Mouse (Mus musculus) lung, postnatal 0 days (tissue): Measurements from ENCODE around the gene Plekha4. TPM values are rescaled to one million over a fixed set of nuclear protein-coding genes. Genes with fewer than 3 reads are reported as not detected.
A peak's percentile ranks its signal among the peaks of the same experiment; 100 is the strongest.
"Not testable (repeated sequence)": the region's sequence is repeated elsewhere in the genome, so short reads cannot be mapped to it uniquely, and the experiment has no call there.

Experiments used
- ATAC-seq: fragments of 200-750 bp; cut with Nextera tagmentation; 2 replicates; pipeline ENCODE4 v1.8.0; 2017; ENCODE audit warnings: moderate library complexity
- DNase-seq: peaks from one replicate; pipeline ENCODE4 v3.0.0-alpha.2; 2016; ENCODE audit warnings: low spot score
- H3K27ac ChIP-seq: fragments of 300-500 bp; sonication (generic); 2 replicates; pipeline ENCODE4 v1.5.1; 2014; ENCODE audit warnings: antibody characterized with exemption, mild to moderate bottlenecking, low read length, mixed read lengths
- H3K27me3 ChIP-seq: fragments of 300-500 bp; sonication (generic); replicated peaks from 2 replicates; pipeline ENCODE4 v1.6.1; 2014; ENCODE audit warnings: low read length, mixed read lengths; ENCODE audit not compliant: insufficient read depth
- H3K36me3 ChIP-seq: fragments of 300-500 bp; sonication (generic); 2 replicates; pipeline ENCODE4 v1.6.1; 2014; ENCODE audit warnings: low read length, mixed read lengths; ENCODE audit not compliant: insufficient read depth
- H3K4me1 ChIP-seq: fragments of 300-500 bp; sonication (generic); 2 replicates; pipeline ENCODE4 v1.6.1; 2014; ENCODE audit warnings: antibody characterized with exemption, low read depth, low read length, mixed read lengths; ENCODE audit not compliant: insufficient read depth
- H3K4me2 ChIP-seq: fragments of 300-500 bp; sonication (generic); replicated peaks from 2 replicates; pipeline ENCODE4 v1.6.1; 2014; ENCODE audit warnings: low read depth, mild to moderate bottlenecking, low read length, moderate library complexity, mixed read lengths
- H3K4me3 ChIP-seq: fragments of 300-500 bp; sonication (generic); 2 replicates; pipeline ENCODE4 v1.5.1; 2014; ENCODE audit warnings: low read depth, low read length
- H3K9ac ChIP-seq: fragments of 300-500 bp; sonication (generic); replicated peaks from 2 replicates; pipeline ENCODE4 v1.6.1; 2014; ENCODE audit warnings: low read depth, mild to moderate bottlenecking
- H3K9me3 ChIP-seq: fragments of 300-500 bp; sonication (generic); 2 replicates; pipeline ENCODE4 v1.6.1; 2016; ENCODE audit warnings: low read length, mixed read lengths
- CTCF ChIP-seq: IDR thresholded peaks from 2 replicates; pipeline ENCODE4 v1.5.1; 2016; ENCODE audit warnings: antibody characterized with exemption, mild to moderate bottlenecking
- EP300 ChIP-seq: IDR thresholded peaks from 2 replicates; pipeline ENCODE4 v1.6.1; 2016; ENCODE audit warnings: antibody characterized with exemption, mild to moderate bottlenecking, control low read depth
- WGBS: fragments of 180-500 bp; shearing (Covaris S2); extraction: QIAGEN DNeasy Blood & Tissue Kit; methylation state at CpG from one replicate; pipeline ENCODE4 v1.1.7; 2014; 5-methylcytosine and 5-hydroxymethylcytosine counted together
- polyA plus RNA-seq: library from polyadenylated mRNA; unstranded; fragments of >200 nt; fragmentation: Nextera tagmentation; extraction: Ambion mirVana; gene quantifications from 2 replicates; pipeline ENCODE4 v1.2.1, GENCODE M21; 2015

The Plekha4 gene
- polyA plus RNA-seq, 1 experiment from 2014 or later, result 2.1 TPM

- DNase-seq, result no peak
- H3K9ac ChIP-seq, result no peak overlapping the region
- H3K27me3 ChIP-seq, result no peaks in the 10 kb centered on the region
- no peak for TF ChIP-seq CTCF
- no peak for TF ChIP-seq EP300
- WGBS, result 83% methylated on average over 1 of the region's 1 CpGs
- no peak overlapping the region for H3K4me3 ChIP-seq
- ATAC-seq, result no peak
- H3K36me3 ChIP-seq, result no peaks in the 10 kb centered on the region
- no peak overlapping the region for H3K27ac ChIP-seq
- no peaks in the 10 kb centered on the region for H3K9me3 ChIP-seq
- H3K4me2 ChIP-seq, result no peak overlapping the region
- no peaks in the 10 kb centered on the region for H3K4me1 ChIP-seq
Measured at GRCm38 (mm10) chr7:45482166-45482565, 44.0 kb upstream of the Plekha4 start.

GRCm38 (mm10) chr7:45484985-45485384 is 41.1 kb upstream of the Plekha4 start:
- not testable (repeated sequence) for H3K4me1 ChIP-seq, H3K9me3 ChIP-seq, H3K9ac ChIP-seq, H3K36me3 ChIP-seq, H3K27me3 ChIP-seq, H3K4me2 ChIP-seq, DNase-seq, ATAC-seq, H3K4me3 ChIP-seq, H3K27ac ChIP-seq
- 95% methylated on average over 5 of the region's 5 CpGs for WGBS

DNA sequence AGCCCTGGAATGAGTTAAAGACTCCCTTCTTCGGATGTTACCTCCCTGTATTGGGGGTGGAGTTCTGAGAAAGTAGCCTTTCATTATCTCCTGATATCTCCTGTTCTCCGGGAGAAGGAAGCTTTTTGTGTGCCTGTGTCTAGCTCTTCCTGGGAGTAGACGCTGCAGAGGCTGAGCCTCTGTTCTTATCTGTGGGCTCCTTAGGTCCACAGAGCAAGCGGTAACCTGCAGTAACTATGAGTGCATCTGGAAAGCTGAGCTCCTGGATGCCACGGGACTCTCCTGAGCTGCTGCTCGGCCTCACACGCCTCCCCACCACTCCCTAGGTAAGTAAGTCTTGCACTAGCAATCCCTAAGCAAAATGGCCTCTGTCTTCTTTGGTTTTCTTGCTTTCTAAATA is 40.0 kb upstream of the Plekha4 start:
- H3K9ac ChIP-seq, result no peak overlapping the region
- no peaks in the 10 kb centered on the region for H3K27me3 ChIP-seq
- no peak overlapping the region for H3K4me2 ChIP-seq
- H3K9me3 ChIP-seq, result no peaks in the 10 kb centered on the region
- H3K4me3 ChIP-seq, result no peak overlapping the region
- WGBS, result 62% methylated on average over 7 of the region's 7 CpGs
- TF ChIP-seq CTCF, result no peak
- TF ChIP-seq EP300, result no peak
- DNase-seq, result no peak
- H3K36me3 ChIP-seq, result no peaks in the 10 kb centered on the region
- ATAC-seq, result no peak
- no peak overlapping the region for H3K27ac ChIP-seq
- H3K4me1 ChIP-seq, result peaks cover 3% of the 10 kb centered on the region; the same call in 1 of the 2 replicates

DNA sequence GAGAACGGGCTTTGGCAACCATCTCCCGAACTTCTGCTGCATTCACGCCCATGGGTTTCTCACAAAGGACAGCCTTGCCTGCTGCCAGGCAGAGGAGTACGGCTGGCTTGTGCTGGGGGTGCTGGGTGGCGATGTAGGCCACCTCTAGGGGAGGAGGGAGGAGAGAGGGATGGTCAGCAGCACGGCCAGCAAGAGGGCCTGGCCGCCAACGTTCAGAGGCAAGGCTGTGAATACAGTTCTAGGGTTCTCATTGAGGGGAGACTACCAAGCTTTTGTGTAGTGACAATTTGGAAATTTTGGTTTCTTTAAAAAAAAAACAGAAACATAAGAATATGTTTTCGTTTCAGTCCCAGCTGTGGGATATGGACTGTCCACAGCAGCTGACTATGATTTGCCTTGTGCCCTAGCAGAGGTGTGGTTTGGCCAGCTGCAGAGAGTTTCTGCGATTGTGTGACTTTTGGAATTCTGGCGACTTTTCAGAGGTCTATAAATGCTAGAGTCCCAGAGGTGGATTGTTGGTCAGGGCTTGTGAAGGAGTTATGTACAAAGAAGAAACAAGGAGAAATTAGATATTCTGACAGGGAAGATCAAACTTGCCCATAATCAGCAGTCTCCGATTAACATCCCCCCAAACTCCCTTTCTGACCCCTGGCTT is 39.2 kb upstream of the Plekha4 start, which contains the start of gene Gm45808:
Gene Gm45808 (minus strand): TSS at position 51 of the 655 bp plus-strand sequence.
- no peaks in the 10 kb centered on the region for H3K9me3 ChIP-seq
- no peaks in the 10 kb centered on the region for H3K27me3 ChIP-seq
- H3K4me1 ChIP-seq, result peaks cover 3% of the 10 kb centered on the region; the same call in 1 of the 2 replicates
- no peak within 1 kb of the TSS for H3K4me2 ChIP-seq
- no peaks in the 10 kb centered on the region for H3K36me3 ChIP-seq
- no peak within 1 kb of the TSS for H3K27ac ChIP-seq
- no peak within 1 kb of the TSS for H3K4me3 ChIP-seq
- WGBS, result 78% methylated on average over 12 of the region's 12 CpGs
- no peak within 1 kb of the TSS for H3K9ac ChIP-seq
- TF ChIP-seq EP300, result no peak
- TF ChIP-seq CTCF, result no peak
- ATAC-seq, result no peak
- no peak for DNase-seq

DNA sequence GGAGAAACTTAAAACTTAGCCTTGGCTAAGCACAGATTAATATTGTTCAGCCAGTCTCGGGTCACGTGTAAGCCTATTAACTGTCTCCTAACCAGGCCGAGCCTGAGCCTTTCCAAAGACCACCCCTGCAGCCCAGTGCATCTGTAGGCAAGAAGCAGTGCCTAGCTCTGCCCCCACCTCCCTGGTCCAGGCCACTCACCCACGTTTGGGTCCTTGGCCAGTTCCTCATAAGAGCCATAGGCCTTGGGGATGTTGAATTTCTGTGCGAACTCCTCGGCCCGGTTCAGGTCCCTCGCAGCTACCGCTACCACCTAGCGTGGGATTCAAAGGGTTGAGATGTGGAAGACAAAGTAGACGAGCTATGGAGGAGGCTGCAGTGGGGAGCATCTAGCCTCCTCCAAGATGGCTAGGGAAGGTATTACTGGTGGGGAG is 38.3 kb upstream of the Plekha4 start:
- Histone ChIP-seq H3K4me1 (peaks cover 3% of the 10 kb centered on the region; the same call in 1 of the 2 replicates), H3K27me3 (no peaks in the 10 kb centered on the region), H3K4me3 (peak overlapping the region; percentile 40), H3K9ac (no peak overlapping the region), H3K27ac (no peak overlapping the region; the same call in 1 of the 2 replicates), H3K4me2 (peak overlapping the region; percentile 67), H3K36me3 (no peaks in the 10 kb centered on the region), H3K9me3 (no peaks in the 10 kb centered on the region)
- 54% methylated on average over 11 of the region's 11 CpGs for WGBS
- no peak for DNase-seq
- no peak for ATAC-seq
- TF ChIP-seq CTCF (no peak), EP300 (no peak)

DNA sequence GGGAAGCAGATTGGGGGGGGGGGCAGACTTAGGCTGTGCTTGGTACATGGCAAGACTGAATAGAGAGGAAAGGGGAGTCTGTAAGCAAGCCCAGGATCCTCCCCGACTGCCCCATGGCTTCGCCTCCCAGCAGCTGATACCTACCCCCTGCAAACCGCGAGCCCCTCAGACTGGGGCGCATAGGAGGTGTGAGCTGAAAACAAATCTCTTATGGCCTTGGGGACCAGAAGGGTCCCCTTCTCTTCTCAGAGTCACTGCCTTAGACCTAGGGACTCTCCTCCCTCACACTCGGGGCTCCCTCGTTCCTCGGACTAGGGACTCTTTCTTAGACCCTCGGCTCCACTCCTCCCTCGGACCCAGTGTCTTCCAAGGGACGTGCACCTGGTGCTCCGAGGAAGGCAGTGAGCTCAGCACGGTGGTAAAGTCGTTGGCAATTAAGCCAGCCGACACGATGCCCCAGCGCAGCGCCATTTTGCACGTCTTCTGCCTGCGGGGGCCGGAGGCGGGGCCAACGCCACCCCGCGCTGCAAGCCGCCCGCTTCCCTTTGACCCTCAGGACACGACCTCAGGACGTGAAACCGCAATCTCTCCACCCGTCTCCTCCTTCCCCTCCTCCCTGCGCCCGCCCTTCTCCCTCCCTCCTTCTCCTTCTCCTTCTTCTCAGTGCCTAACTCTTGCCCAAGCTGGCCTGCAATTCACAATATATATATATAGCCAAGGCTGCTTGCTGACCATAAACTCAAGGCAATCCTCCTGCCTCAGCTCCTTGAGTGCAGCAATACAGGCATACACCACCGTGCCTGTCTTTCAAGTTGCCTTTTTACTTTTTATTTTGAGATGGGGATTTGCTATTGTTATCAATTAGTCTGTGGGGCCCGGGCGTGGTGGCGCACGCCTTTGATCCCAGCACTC is 37.6 kb upstream of the Plekha4 start, which contains the start of gene Dhdh:
Gene Dhdh (minus strand): TSS at position 513 of the 912 bp plus-strand sequence.
- Histone ChIP-seq H3K4me2 (peak within 1 kb of the TSS; percentile 67), H3K27me3 (no peaks in the 10 kb centered on the region), H3K36me3 (no peaks in the 10 kb centered on the region), H3K9ac (peak within 1 kb of the TSS; percentile 40; the same call in 1 of the 2 replicates), H3K27ac (peak within 1 kb of the TSS; percentile 16; the same call in 1 of the 2 replicates), H3K9me3 (no peaks in the 10 kb centered on the region), H3K4me1 (peaks cover 3% of the 10 kb centered on the region; the same call in 1 of the 2 replicates), H3K4me3 (peak within 1 kb of the TSS; percentile 40)
- WGBS, result 12% methylated on average over 38 of the region's 38 CpGs
- peak; percentile 75 for ATAC-seq
- TF ChIP-seq CTCF, result no peak
- TF ChIP-seq EP300, result no peak
- peak; percentile 81 for DNase-seq
